Mouse (Mus musculus) heart, embryonic 16.5 days (tissue): ENCODE measurements at regions not wholly inside any gene's neighbourhood (a gene's known extent, or its start where the extent isn't known, plus 50 kb on each side); places are given as distances from the start of the nearest gene placed in this dataset.
"Not testable (repeated sequence)": the region's sequence is repeated elsewhere in the genome, so short reads cannot be mapped to it uniquely, and the experiment has no call there.

Experiments used
- ATAC-seq: fragments of 200-750 bp; cut with Nextera tagmentation; replicated peaks from 2 replicates; pipeline ENCODE4 v1.8.0; 2017; ENCODE audit warnings: moderate number of reproducible peaks; ENCODE audit not compliant: insufficient read depth, low FRiP score; ENCODE audit errors: extremely low read depth
- H3K27ac ChIP-seq: fragments of 300-500 bp; sonication (generic); 2 replicates; pipeline ENCODE4 v1.5.1; 2014; ENCODE audit warnings: mild to moderate bottlenecking, low read length, control low read depth, moderate library complexity
- H3K27me3 ChIP-seq: fragments of 300-500 bp; sonication (generic); 2 replicates; pipeline ENCODE4 v1.6.1; 2014; ENCODE audit warnings: low read length, mixed read lengths; ENCODE audit not compliant: control insufficient read depth, insufficient read depth
- H3K36me3 ChIP-seq: fragments of 300-500 bp; sonication (generic); 2 replicates; pipeline ENCODE4 v1.6.1; 2014; ENCODE audit not compliant: control insufficient read depth, insufficient read depth
- H3K4me1 ChIP-seq: fragments of 300-500 bp; sonication (generic); 2 replicates; pipeline ENCODE4 v1.6.1; 2014; ENCODE audit warnings: low read length, mixed read lengths; ENCODE audit not compliant: control insufficient read depth, insufficient read depth
- H3K4me2 ChIP-seq: fragments of 300-500 bp; sonication (generic); 2 replicates; pipeline ENCODE4 v1.6.1; 2014; ENCODE audit warnings: low read depth, mild to moderate bottlenecking, control low read depth, low read length
- H3K4me3 ChIP-seq: fragments of 300-500 bp; sonication (generic); 2 replicates; pipeline ENCODE4 v1.5.1; 2014; ENCODE audit warnings: mild to moderate bottlenecking, control low read depth, low read length
- H3K9ac ChIP-seq: fragments of 300-500 bp; sonication (generic); 2 replicates; pipeline ENCODE4 v1.6.1; 2014; ENCODE audit warnings: low read length, control low read depth
- H3K9me3 ChIP-seq: fragments of 300-500 bp; sonication (generic); replicated peaks from 2 replicates; pipeline ENCODE4 v1.6.1; 2016; ENCODE audit warnings: low read length; ENCODE audit not compliant: control insufficient read depth
- WGBS: fragments of 180-500 bp; shearing (Covaris S2); extraction: QIAGEN DNeasy Blood & Tissue Kit; methylation state at CpG from one replicate; pipeline ENCODE4 v1.1.7; 2014; 5-methylcytosine and 5-hydroxymethylcytosine counted together

- H3K4me3 ChIP-seq = no peak overlapping the region
- no peaks in the 10 kb centered on the region for H3K9me3 ChIP-seq
- no peak overlapping the region for H3K27ac ChIP-seq
- H3K4me2 ChIP-seq = no peak overlapping the region
- no peak for ATAC-seq
- no peaks in the 10 kb centered on the region for H3K36me3 ChIP-seq
- no peaks in the 10 kb centered on the region for H3K4me1 ChIP-seq
- no peak overlapping the region for H3K9ac ChIP-seq
- no peaks in the 10 kb centered on the region for H3K27me3 ChIP-seq
- 73% methylated on average over 7 of the region's 7 CpGs for WGBS
Measured at GRCm38 (mm10) chr11:52460190-52460780, 64.1 kb downstream of the 9530068E07Rik start.

GRCm38 (mm10) chr11:52471128-52471527 lies 74.9 kb downstream of the 9530068E07Rik start:
- H3K9me3 ChIP-seq, H3K36me3 ChIP-seq, H3K27ac ChIP-seq, H3K9ac ChIP-seq, H3K4me3 ChIP-seq, H3K4me1 ChIP-seq, ATAC-seq, H3K27me3 ChIP-seq, H3K4me2 ChIP-seq: not testable (repeated sequence)
- 72% methylated on average over 6 of the region's 6 CpGs for WGBS

- not testable (repeated sequence) for H3K27me3 ChIP-seq, H3K9me3 ChIP-seq, H3K4me2 ChIP-seq, H3K4me1 ChIP-seq, H3K4me3 ChIP-seq, H3K36me3 ChIP-seq, ATAC-seq, H3K27ac ChIP-seq, H3K9ac ChIP-seq
- 57% methylated on average over 10 of the region's 10 CpGs for WGBS
Measured at GRCm38 (mm10) chr11:52480111-52480510, 83.9 kb downstream of the 9530068E07Rik start.

- not testable (repeated sequence) for H3K27ac ChIP-seq, H3K36me3 ChIP-seq, ATAC-seq, H3K4me3 ChIP-seq, H3K27me3 ChIP-seq, H3K4me2 ChIP-seq, H3K9ac ChIP-seq, H3K9me3 ChIP-seq, H3K4me1 ChIP-seq
- 86% methylated on average over 24 of the region's 24 CpGs for WGBS
Measured at GRCm38 (mm10) chr11:52480694-52481093, 84.5 kb downstream of the 9530068E07Rik start.

GRCm38 (mm10) chr11:52483534-52483933 lies 87.3 kb downstream of the 9530068E07Rik start:
- H3K4me1 ChIP-seq, H3K4me3 ChIP-seq, H3K36me3 ChIP-seq, H3K9ac ChIP-seq, H3K9me3 ChIP-seq, ATAC-seq, H3K27me3 ChIP-seq, H3K4me2 ChIP-seq, H3K27ac ChIP-seq: not testable (repeated sequence)
- WGBS = 91% methylated on average over 6 of the region's 8 CpGs

- H3K27ac ChIP-seq, H3K4me2 ChIP-seq, H3K4me3 ChIP-seq, H3K36me3 ChIP-seq, ATAC-seq, H3K9me3 ChIP-seq, H3K9ac ChIP-seq, H3K4me1 ChIP-seq, H3K27me3 ChIP-seq: not testable (repeated sequence)
- WGBS = 66% methylated on average over 4 of the region's 4 CpGs
Measured at GRCm38 (mm10) chr11:52488538-52488937, 92.3 kb downstream of the 9530068E07Rik start.

GRCm38 (mm10) chr11:52493336-52493735 lies 97.1 kb downstream of the 9530068E07Rik start:
- H3K4me2 ChIP-seq = no peak overlapping the region
- no peaks in the 10 kb centered on the region for H3K36me3 ChIP-seq
- no peaks in the 10 kb centered on the region for H3K4me1 ChIP-seq
- WGBS = 81% methylated on average over 6 of the region's 6 CpGs
- no peak overlapping the region for H3K9ac ChIP-seq
- ATAC-seq = no peak
- no peak overlapping the region for H3K4me3 ChIP-seq
- no peaks in the 10 kb centered on the region for H3K27me3 ChIP-seq
- no peak overlapping the region for H3K27ac ChIP-seq
- no peaks in the 10 kb centered on the region for H3K9me3 ChIP-seq

GRCm38 (mm10) chr11:52496908-52497307 lies 100.7 kb downstream of the 9530068E07Rik start:
- ATAC-seq = no peak
- Histone ChIP-seq H3K36me3 (no peaks in the 10 kb centered on the region), H3K9me3 (no peaks in the 10 kb centered on the region), H3K4me1 (no peaks in the 10 kb centered on the region), H3K9ac (no peak overlapping the region), H3K4me3 (no peak overlapping the region), H3K4me2 (no peak overlapping the region), H3K27ac (no peak overlapping the region), H3K27me3 (no peaks in the 10 kb centered on the region)
- 89% methylated on average over 3 of the region's 3 CpGs for WGBS

GRCm38 (mm10) chr11:52502759-52503365 lies 106.6 kb downstream of the 9530068E07Rik start:
- H3K9ac ChIP-seq = no peak overlapping the region
- no peak overlapping the region for H3K4me2 ChIP-seq
- no peaks in the 10 kb centered on the region for H3K36me3 ChIP-seq
- no peak overlapping the region for H3K27ac ChIP-seq
- H3K27me3 ChIP-seq = no peaks in the 10 kb centered on the region
- no peak for ATAC-seq
- WGBS = 53% methylated on average over 10 of the region's 10 CpGs
- no peaks in the 10 kb centered on the region for H3K4me1 ChIP-seq
- no peak overlapping the region for H3K4me3 ChIP-seq
- H3K9me3 ChIP-seq = no peaks in the 10 kb centered on the region
